Mouse (Mus musculus): ENCODE results near the gene Prune1. TPM values are rescaled to one million over a fixed set of nuclear protein-coding genes. Genes with fewer than 3 reads are reported as not detected.
A peak's percentile ranks its signal among the peaks of the same experiment; 100 is the strongest.

Prune1 gene
- polyA plus RNA-seq, 1 experiment from 2014 or later = 10.1 TPM

GRCm38 (mm10) chr3:95239971-95240370 is 41.9 kb downstream of the Prune1 start:
- no peak overlapping the region for H3K4me2 ChIP-seq (replicated peaks; ENCODE audit: low read depth)
- DNase-seq (ENCODE audit: low spot score) (no peak), ATAC-seq (ENCODE audit: low FRiP score, low TSS enrichment) (no peak)
- no peaks in the 10 kb centered on the region for H3K9me3 ChIP-seq (ENCODE audit: control insufficient read depth, low read length)
- H3K9ac ChIP-seq (ENCODE audit: low read length) = no peak overlapping the region
- no peak overlapping the region for H3K27ac ChIP-seq (replicated peaks)
- peaks cover 15% of the 10 kb centered on the region for H3K36me3 ChIP-seq (ENCODE audit: control insufficient read depth, insufficient read depth, low read length)
- no peaks in the 10 kb centered on the region for H3K27me3 ChIP-seq (ENCODE audit: control insufficient read depth, insufficient read depth, low read length)
- TF ChIP-seq CTCF (IDR thresholded peaks at IDR 0.05; ENCODE audit: low read depth) (no peak), EP300 (optimal IDR thresholded peaks at IDR 0.05) (no peak)
- no peak overlapping the region for H3K4me3 ChIP-seq (ENCODE audit: low read depth, low read length)
- WGBS = 83% methylated on average over 12 of the region's 12 CpGs
- H3K4me1 ChIP-seq (replicated peaks; ENCODE audit: control insufficient read depth, insufficient read depth) = no peaks in the 10 kb centered on the region

- TF ChIP-seq CTCF (IDR thresholded peaks at IDR 0.05; ENCODE audit: low read depth) (peak; percentile 27), EP300 (optimal IDR thresholded peaks at IDR 0.05) (no peak)
- no peaks in the 10 kb centered on the region for H3K27me3 ChIP-seq (ENCODE audit: control insufficient read depth, insufficient read depth, low read length)
- H3K27ac ChIP-seq (replicated peaks) = no peak overlapping the region
- H3K4me3 ChIP-seq (ENCODE audit: low read depth, low read length) = no peak overlapping the region
- H3K36me3 ChIP-seq (ENCODE audit: control insufficient read depth, insufficient read depth, low read length) = peaks cover 20% of the 10 kb centered on the region
- H3K9ac ChIP-seq (ENCODE audit: low read length) = no peak overlapping the region
- H3K4me1 ChIP-seq (replicated peaks; ENCODE audit: control insufficient read depth, insufficient read depth) = no peaks in the 10 kb centered on the region
- H3K4me2 ChIP-seq (replicated peaks; ENCODE audit: low read depth) = no peak overlapping the region
- H3K9me3 ChIP-seq (ENCODE audit: control insufficient read depth, low read length) = no peaks in the 10 kb centered on the region
- no peak for DNase-seq (ENCODE audit: low spot score)
- 84% methylated on average over 6 of the region's 6 CpGs for WGBS
- no peak for ATAC-seq (ENCODE audit: low FRiP score, low TSS enrichment)
Observed at GRCm38 (mm10) chr3:95239022-95239421, 42.9 kb downstream of the Prune1 start.

- no peak overlapping the region for H3K27ac ChIP-seq (replicated peaks)
- H3K9ac ChIP-seq (ENCODE audit: low read length) = no peak overlapping the region
- DNase-seq (ENCODE audit: low spot score) = no peak
- no peaks in the 10 kb centered on the region for H3K27me3 ChIP-seq (ENCODE audit: control insufficient read depth, insufficient read depth, low read length)
- no peaks in the 10 kb centered on the region for H3K9me3 ChIP-seq (ENCODE audit: control insufficient read depth, low read length)
- H3K4me2 ChIP-seq (replicated peaks; ENCODE audit: low read depth) = no peak overlapping the region
- H3K4me3 ChIP-seq (ENCODE audit: low read depth, low read length) = no peak overlapping the region
- ATAC-seq (ENCODE audit: low FRiP score, low TSS enrichment) = peak; percentile 27; the same call in 1 of the 2 replicates
- WGBS = 74% methylated on average over 8 of the region's 8 CpGs
- TF ChIP-seq EP300 (optimal IDR thresholded peaks at IDR 0.05) (no peak), CTCF (IDR thresholded peaks at IDR 0.05; ENCODE audit: low read depth) (no peak)
- H3K4me1 ChIP-seq (replicated peaks; ENCODE audit: control insufficient read depth, insufficient read depth) = no peaks in the 10 kb centered on the region
- H3K36me3 ChIP-seq (ENCODE audit: control insufficient read depth, insufficient read depth, low read length) = peaks cover 22% of the 10 kb centered on the region
Observed at GRCm38 (mm10) chr3:95237541-95238099, 44.3 kb downstream of the Prune1 start.

DNA sequence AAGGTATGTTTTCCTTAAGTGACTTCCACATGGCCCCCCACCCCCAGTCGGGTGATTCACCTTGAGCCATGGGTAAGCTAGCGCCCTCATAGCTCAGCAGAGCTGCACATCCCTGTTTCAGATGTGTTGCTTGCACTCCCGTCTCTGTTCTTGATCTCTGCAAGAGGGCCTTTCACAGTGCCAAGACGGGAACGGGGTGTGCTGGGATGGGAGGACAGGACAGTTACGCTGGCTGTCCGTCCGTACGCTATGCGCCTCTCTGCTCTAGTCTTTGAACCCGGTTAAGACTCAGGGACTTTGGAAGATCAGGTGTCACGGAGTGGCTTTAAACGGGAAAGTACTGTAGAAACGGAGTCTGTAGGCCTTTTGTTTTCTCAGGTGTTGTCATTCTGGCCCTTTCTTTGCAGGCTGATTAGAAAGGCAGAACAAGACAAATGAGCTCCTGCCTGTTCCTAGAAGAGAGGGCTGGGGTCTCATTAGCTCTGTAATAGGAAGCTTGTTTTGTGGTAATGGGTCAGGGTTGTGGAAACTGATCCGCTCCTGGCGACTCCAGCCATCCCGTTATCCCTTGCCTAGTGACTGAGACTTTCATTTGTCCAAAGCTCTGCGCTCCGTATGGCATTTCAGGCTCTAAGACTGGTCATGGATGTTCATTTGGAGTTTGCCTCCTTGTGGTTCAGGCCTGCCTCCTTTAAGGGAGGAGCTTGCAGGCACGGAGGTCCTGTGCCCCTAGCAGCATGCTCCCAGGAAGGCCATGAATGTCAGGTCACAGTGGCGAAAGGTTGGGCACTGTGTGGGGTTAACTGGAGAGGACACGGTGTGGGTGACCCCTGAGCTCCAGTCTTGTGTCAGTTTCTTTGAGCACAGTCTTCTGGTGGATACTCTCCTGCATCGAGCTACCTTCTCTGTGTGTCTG is 46.2 kb downstream of the Prune1 start:
- no peak overlapping the region for H3K27ac ChIP-seq (replicated peaks)
- H3K4me1 ChIP-seq (replicated peaks; ENCODE audit: control insufficient read depth, insufficient read depth) = peaks cover 3% of the 10 kb centered on the region
- no peak overlapping the region for H3K4me2 ChIP-seq (replicated peaks; ENCODE audit: low read depth)
- no peak overlapping the region for H3K9ac ChIP-seq (ENCODE audit: low read length)
- no peak overlapping the region for H3K4me3 ChIP-seq (ENCODE audit: low read depth, low read length)
- no peak for DNase-seq (ENCODE audit: low spot score)
- 82% methylated on average over 23 of the region's 23 CpGs for WGBS
- no peaks in the 10 kb centered on the region for H3K9me3 ChIP-seq (ENCODE audit: control insufficient read depth, low read length)
- TF ChIP-seq EP300 (optimal IDR thresholded peaks at IDR 0.05) (no peak), CTCF (IDR thresholded peaks at IDR 0.05; ENCODE audit: low read depth) (no peak)
- H3K36me3 ChIP-seq (ENCODE audit: control insufficient read depth, insufficient read depth, low read length) = peaks cover 30% of the 10 kb centered on the region
- no peaks in the 10 kb centered on the region for H3K27me3 ChIP-seq (ENCODE audit: control insufficient read depth, insufficient read depth, low read length)
- ATAC-seq (ENCODE audit: low FRiP score, low TSS enrichment) = no peak

DNA sequence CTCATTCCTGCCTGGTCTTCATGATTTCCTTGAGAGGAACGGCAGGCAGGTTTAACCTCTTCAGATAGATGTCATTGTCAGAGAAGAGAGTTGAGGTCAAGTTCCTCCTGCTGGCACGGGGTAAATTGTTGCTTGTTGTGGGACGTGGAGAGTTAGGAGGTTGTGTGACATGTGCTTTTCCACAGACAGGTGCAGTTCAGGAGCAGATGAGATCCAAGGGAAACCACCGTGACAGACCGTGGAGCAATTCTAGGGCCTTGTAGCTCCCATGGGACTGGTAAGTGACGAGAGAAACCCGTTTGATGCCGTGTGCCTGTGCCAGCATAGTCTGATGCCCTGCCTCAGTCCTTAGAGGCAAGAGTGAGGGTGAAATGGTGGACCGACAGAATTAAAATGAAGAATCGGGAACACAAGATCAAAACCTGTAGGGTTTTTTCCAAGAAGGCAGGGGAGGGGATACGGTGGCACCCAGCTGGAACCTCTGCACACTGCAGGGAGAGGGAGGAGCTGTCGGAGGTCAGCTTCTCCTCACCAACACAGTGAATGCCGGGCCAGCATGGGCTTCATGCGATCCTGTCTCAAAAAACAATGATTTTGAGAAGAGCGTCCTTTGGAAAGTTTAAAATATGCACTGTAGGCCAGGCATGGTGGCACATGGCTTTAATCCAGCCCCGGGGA is 48.4 kb downstream of the Prune1 start:
- Histone ChIP-seq H3K4me3 (ENCODE audit: low read depth, low read length) (no peak overlapping the region), H3K9ac (ENCODE audit: low read length) (no peak overlapping the region), H3K9me3 (ENCODE audit: control insufficient read depth, low read length) (no peaks in the 10 kb centered on the region), H3K36me3 (ENCODE audit: control insufficient read depth, insufficient read depth, low read length) (peaks cover 30% of the 10 kb centered on the region), H3K4me1 (replicated peaks; ENCODE audit: control insufficient read depth, insufficient read depth) (peaks cover 3% of the 10 kb centered on the region), H3K27ac (replicated peaks) (no peak overlapping the region), H3K27me3 (ENCODE audit: control insufficient read depth, insufficient read depth, low read length) (no peaks in the 10 kb centered on the region), H3K4me2 (replicated peaks; ENCODE audit: low read depth) (no peak overlapping the region)
- TF ChIP-seq CTCF (IDR thresholded peaks at IDR 0.05; ENCODE audit: low read depth) (no peak), EP300 (optimal IDR thresholded peaks at IDR 0.05) (no peak)
- ATAC-seq (ENCODE audit: low FRiP score, low TSS enrichment) (no peak), DNase-seq (ENCODE audit: low spot score) (no peak)
- WGBS = 80% methylated on average over 16 of the region's 16 CpGs
